Mouse (Mus musculus) left cerebral cortex, adult 2 months (tissue): ENCODE measurements around the gene Mapk7. TPM values are rescaled to one million over a fixed set of nuclear protein-coding genes. Genes with fewer than 3 reads are reported as not detected.

Experiments used
- DNase-seq, 2 experiments: peaks; one replicate each; pipeline ENCODE4 v3.0.0; 2021 to 2022; ENCODE audit warnings: low spot score in 2 of 2, mixed read lengths in 1 of 2; ENCODE audit errors: extremely low spot score in 1 of 2
- H3K27ac ChIP-seq: fragments of 200-600 bp; 2 replicates; pipeline ENCODE4 v1.8.1; 2022
- H3K4me3 ChIP-seq: fragments of 200-600 bp; 2 replicates; pipeline ENCODE4 v1.8.1; 2022
- CTCF ChIP-seq: fragments of 200-600 bp; IDR thresholded peaks from 2 replicates; pipeline ENCODE4 v1.8.1; 2022; ENCODE audit warnings: antibody characterized with exemption, mild to moderate bottlenecking, moderate library complexity
- intact Hi-C: fragments of 180-260 bp; cut with DNase I; formaldehyde crosslinking; loops from one replicate; pipeline ENCODE4 v1.15.1; 2025
- total RNA-seq, 2 experiments: library from RNA; stranded (reverse); gene quantifications; 2 replicates each; pipeline ENCODE4 v1.2.3; 2021

The Mapk7 gene
- total RNA-seq, 2 experiments from 2014 or later = 19.8 to 20.3 TPM

DNA sequence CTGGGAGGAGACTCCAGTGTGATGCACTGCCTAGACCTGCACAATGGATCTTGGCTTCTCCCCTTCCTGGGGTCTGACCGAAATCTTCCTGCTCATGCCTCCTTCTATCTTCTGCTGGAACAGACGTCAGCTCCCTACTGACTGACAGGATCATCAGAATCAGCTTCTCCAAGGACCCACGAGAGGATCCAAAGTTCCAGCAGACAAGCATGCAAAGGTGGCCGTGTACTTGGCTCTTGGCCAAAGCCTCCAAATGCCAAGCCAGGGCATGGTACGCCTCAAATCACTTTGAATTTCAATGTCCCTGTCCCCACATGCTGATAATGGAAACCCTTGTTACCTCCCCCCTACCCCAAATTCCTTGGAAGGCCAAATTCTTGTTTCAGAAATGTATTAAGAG, 46.2 kb downstream of the Mapk7 start:
- no peak for TF ChIP-seq CTCF
- peak overlapping the region; percentile 29; the same call in 1 of the 2 replicates for H3K27ac ChIP-seq
- no peak for DNase-seq
- no peak overlapping the region for H3K4me3 ChIP-seq
- intact Hi-C loops = no loop called here

DNA sequence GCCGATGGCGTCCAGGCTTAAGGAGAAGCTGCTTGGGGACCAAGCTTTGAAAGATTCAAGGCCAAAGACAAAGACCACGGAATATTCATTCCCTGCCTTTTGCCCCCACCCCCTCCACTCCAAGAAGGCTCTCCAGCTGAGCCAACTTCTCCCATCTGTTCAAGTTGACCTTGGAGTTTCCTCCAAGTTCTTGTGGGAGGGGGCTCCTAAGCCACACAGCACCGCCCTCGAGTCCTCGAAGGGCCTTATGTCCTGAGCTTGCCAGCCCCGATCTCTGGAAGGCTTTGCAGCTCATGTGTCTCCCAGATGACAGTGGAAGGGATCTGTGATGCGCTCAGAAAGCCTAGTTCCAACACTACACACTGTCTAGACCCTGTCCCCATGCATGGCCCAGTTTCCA, 46.9 kb downstream of the Mapk7 start:
- intact Hi-C loops = no loop called here
- no peak for DNase-seq
- Histone ChIP-seq H3K4me3 (no peak overlapping the region), H3K27ac (0 out of 2 replicates have a peak overlapping the region, but pooled peaks have one; percentile 13)
- no peak for TF ChIP-seq CTCF

DNA sequence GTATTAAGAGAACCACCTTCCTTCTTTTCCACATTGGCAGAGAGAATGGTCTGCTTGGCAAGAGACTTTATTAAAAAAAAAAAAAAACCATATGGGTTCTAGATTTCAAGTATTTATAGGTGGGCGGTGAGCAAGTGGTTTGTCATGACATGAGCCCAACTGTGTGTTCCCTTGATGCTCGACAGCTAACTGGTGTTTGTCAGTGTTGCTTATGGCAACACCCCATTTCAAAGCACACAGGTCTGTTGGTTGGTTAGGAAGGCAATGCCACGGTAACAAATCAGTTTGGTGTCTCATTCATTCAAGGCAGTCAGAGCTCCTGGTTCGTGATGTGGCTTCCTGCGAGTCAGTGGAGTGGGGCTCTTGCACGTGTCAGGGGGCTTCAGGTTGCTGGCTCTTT, 50.4 kb downstream of the Mapk7 start:
- H3K27ac ChIP-seq = 0 out of 2 replicates have a peak overlapping the region, but pooled peaks have one; percentile 4

DNA sequence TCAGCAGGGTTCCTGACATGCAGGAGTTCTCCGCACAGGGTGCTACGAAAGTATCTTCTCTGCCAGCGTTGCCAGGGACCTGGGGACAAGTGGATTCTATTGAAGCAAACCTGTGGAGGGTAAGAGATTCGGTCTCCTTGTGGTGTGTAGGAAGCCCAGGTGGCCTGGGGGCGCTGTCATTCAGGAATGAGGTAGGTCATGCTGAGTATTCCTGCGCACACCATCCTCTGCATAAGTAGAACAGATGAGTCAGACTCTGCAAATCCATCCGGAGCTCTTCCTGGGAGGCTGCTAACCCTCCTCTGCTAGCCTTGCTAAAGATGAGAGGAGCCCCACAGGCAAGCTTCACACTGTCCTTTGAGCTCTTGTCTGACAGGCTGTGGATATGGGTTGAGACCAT, 52.5 kb downstream of the Mapk7 start:
- Histone ChIP-seq H3K27ac (peak overlapping the region; percentile 85), H3K4me3 (no peak overlapping the region)
- intact Hi-C loops = no loop called here
- TF ChIP-seq CTCF = no peak; the same call in 1 of the 2 replicates
- peak; percentile 49 to 56 for DNase-seq

More for the DNA sequence above, 50.4 kb downstream of the Mapk7 start:
- no peak overlapping the region for H3K4me3 ChIP-seq
- no peak for TF ChIP-seq CTCF
- intact Hi-C loops = no loop called here
- DNase-seq = no peak

DNA sequence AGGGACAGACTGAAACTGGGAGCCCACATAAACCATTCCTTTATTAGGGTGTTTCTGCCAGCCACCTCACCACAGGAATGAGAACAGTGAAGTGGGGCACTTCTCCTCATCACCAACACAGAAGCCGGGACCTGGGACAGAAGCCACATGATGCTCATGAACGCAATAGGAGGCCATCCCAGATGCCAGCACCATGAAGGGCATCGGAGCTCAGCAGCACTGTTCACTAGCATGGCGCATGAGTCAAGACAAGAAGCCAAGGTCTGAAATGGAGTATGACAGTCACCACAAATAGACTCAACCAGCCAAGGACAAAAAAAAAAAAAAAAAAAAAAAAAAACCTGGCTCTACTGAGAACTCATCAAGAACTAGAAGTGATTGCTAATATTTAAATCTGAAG, 53.8 kb downstream of the Mapk7 start:
- intact Hi-C loops = no loop called here
- no peak for TF ChIP-seq CTCF
- DNase-seq = no peak
- no peak overlapping the region for H3K4me3 ChIP-seq
- H3K27ac ChIP-seq = peak overlapping the region; percentile 78

DNA sequence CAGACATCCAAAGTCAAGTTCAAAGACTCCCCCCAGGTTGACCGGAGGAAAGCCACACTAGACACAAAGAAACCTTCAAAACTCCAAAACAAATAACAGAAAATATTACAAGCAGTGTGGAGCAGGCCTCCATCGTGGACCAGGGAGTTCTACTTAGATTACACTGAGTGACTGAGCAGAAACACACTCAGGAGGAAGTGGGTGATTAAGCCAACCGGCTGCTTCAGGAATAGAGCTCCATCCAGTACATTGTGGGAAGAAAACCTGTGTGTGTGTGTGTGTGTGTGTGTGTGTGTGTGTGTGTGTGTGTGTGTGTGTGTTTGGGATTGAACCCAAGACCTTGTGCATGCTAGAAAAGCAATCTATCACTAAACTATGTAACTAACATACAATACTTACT, 55.0 kb downstream of the Mapk7 start:
- no peak for TF ChIP-seq CTCF
- intact Hi-C loops = no loop called here
- Histone ChIP-seq H3K4me3 (no peak overlapping the region), H3K27ac (no peak overlapping the region; the same call in 1 of the 2 replicates)
- DNase-seq = no peak

Other genes with a start within 250 kb of the Mapk7 start
- gene Aldh3a2, start 226.9 kb downstream of the Mapk7 start, total RNA-seq = 10 to 100 TPM; 47.1 to 54.1 TPM
- under 1 TPM in 1 of 2 experiments, not detected in 1; 0.14 TPM for gene Slc47a2, start 151.5 kb downstream of the Mapk7 start, total RNA-seq
- gene Slc47a1, start 116.1 kb downstream of the Mapk7 start, total RNA-seq = 1 to 10 TPM; 1.4 to 2.3 TPM
- 100 to 1,000 TPM; 328 to 336 TPM for gene Rnf112, start 40.3 kb downstream of the Mapk7 start, total RNA-seq
- 1 to 10 TPM; 2.5 to 2.7 TPM for gene Mfap4, start 9.0 kb downstream of the Mapk7 start, total RNA-seq
- gene B9d1, start 10.7 kb upstream of the Mapk7 start, total RNA-seq = 10 to 100 TPM; 39.1 to 43.8 TPM
- gene Epn2, start 85.3 kb upstream of the Mapk7 start, total RNA-seq = 100 to 1,000 TPM; 113 TPM
- 1 to 10 TPM; 4.1 TPM for gene Grap, start 158.9 kb upstream of the Mapk7 start, total RNA-seq
- under 1 TPM in 1 of 2 experiments, not detected in 1; 0.09 TPM for gene Fam83g, start 189.7 kb upstream of the Mapk7 start, total RNA-seq
- gene Slc5a10, start 226.4 kb upstream of the Mapk7 start, total RNA-seq = not detected